Mouse (Mus musculus) lung, postnatal 0 days (tissue): ENCODE data around the gene Arhgdia. TPM values are rescaled to one million over a fixed set of nuclear protein-coding genes. Genes with fewer than 3 reads are reported as not detected.
A peak's percentile ranks its signal among the peaks of the same experiment; 100 is the strongest.

Experiments
- ATAC-seq: fragments of 200-750 bp; cut with Nextera tagmentation; 2 replicates; pipeline ENCODE4 v1.8.0; 2017; ENCODE audit warnings: moderate library complexity
- DNase-seq: peaks from one replicate; pipeline ENCODE4 v3.0.0-alpha.2; 2016; ENCODE audit warnings: low spot score
- H3K27ac ChIP-seq: fragments of 300-500 bp; sonication (generic); 2 replicates; pipeline ENCODE4 v1.5.1; 2014; ENCODE audit warnings: antibody characterized with exemption, mild to moderate bottlenecking, low read length, mixed read lengths
- H3K27me3 ChIP-seq: fragments of 300-500 bp; sonication (generic); replicated peaks from 2 replicates; pipeline ENCODE4 v1.6.1; 2014; ENCODE audit warnings: low read length, mixed read lengths; ENCODE audit not compliant: insufficient read depth
- H3K36me3 ChIP-seq: fragments of 300-500 bp; sonication (generic); 2 replicates; pipeline ENCODE4 v1.6.1; 2014; ENCODE audit warnings: low read length, mixed read lengths; ENCODE audit not compliant: insufficient read depth
- H3K4me1 ChIP-seq: fragments of 300-500 bp; sonication (generic); 2 replicates; pipeline ENCODE4 v1.6.1; 2014; ENCODE audit warnings: antibody characterized with exemption, low read depth, low read length, mixed read lengths; ENCODE audit not compliant: insufficient read depth
- H3K4me2 ChIP-seq: fragments of 300-500 bp; sonication (generic); replicated peaks from 2 replicates; pipeline ENCODE4 v1.6.1; 2014; ENCODE audit warnings: low read depth, mild to moderate bottlenecking, low read length, moderate library complexity, mixed read lengths
- H3K4me3 ChIP-seq: fragments of 300-500 bp; sonication (generic); 2 replicates; pipeline ENCODE4 v1.5.1; 2014; ENCODE audit warnings: low read depth, low read length
- H3K9ac ChIP-seq: fragments of 300-500 bp; sonication (generic); replicated peaks from 2 replicates; pipeline ENCODE4 v1.6.1; 2014; ENCODE audit warnings: low read depth, mild to moderate bottlenecking
- H3K9me3 ChIP-seq: fragments of 300-500 bp; sonication (generic); 2 replicates; pipeline ENCODE4 v1.6.1; 2016; ENCODE audit warnings: low read length, mixed read lengths
- CTCF ChIP-seq: IDR thresholded peaks from 2 replicates; pipeline ENCODE4 v1.5.1; 2016; ENCODE audit warnings: antibody characterized with exemption, mild to moderate bottlenecking
- EP300 ChIP-seq: IDR thresholded peaks from 2 replicates; pipeline ENCODE4 v1.6.1; 2016; ENCODE audit warnings: antibody characterized with exemption, mild to moderate bottlenecking, control low read depth
- WGBS: fragments of 180-500 bp; shearing (Covaris S2); extraction: QIAGEN DNeasy Blood & Tissue Kit; methylation state at CpG from one replicate; pipeline ENCODE4 v1.1.7; 2014; 5-methylcytosine and 5-hydroxymethylcytosine counted together
- polyA plus RNA-seq: library from polyadenylated mRNA; unstranded; fragments of >200 nt; fragmentation: Nextera tagmentation; extraction: Ambion mirVana; gene quantifications from 2 replicates; pipeline ENCODE4 v1.2.1, GENCODE M21; 2015

The Arhgdia gene
- polyA plus RNA-seq, 1 experiment from 2014 or later, result 512 TPM

DNA sequence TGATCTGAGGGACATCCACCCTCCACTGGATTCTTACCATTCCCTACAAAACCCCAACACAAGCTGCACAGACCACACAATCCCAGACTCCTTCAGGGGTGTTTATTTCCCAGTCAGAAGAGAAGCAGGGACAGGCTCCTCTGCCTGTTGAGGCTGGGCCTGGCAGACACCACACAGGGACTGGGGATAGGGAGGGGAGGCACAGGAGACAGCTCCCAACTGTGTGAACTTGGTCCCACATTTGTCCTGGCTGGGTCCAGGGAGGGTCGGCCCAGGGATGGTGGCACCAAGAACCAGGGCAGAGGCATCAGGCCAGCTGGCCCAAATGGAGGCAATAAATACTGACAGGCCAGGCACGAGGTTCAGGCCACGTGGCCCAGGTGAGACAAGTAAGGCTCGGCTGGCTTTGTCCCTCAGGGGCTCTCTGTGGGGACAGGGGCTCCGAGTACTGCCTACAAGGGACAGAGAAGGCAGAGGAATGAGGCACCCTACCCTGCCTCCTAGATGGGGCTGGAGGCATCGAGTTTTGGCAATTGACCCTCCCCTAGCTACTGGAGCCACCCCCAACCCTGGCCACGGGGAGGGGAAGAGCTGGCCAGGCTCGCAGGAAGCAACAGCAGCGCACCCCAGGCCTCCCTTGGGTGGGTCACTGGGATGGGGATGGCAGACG is 3.3 kb downstream of the Arhgdia start:
- Histone ChIP-seq H3K9ac (no peak overlapping the region), H3K27me3 (no peaks in the 10 kb centered on the region), H3K4me1 (peaks cover 15% of the 10 kb centered on the region), H3K9me3 (no peaks in the 10 kb centered on the region), H3K4me2 (no peak overlapping the region), H3K4me3 (no peak overlapping the region), H3K36me3 (peaks cover 17% of the 10 kb centered on the region; the same call in 1 of the 2 replicates), H3K27ac (no peak overlapping the region)
- WGBS, result 82% methylated on average over 10 of the region's 10 CpGs
- no peak for ATAC-seq
- no peak for TF ChIP-seq CTCF
- TF ChIP-seq EP300, result no peak
- DNase-seq, result no peak

DNA sequence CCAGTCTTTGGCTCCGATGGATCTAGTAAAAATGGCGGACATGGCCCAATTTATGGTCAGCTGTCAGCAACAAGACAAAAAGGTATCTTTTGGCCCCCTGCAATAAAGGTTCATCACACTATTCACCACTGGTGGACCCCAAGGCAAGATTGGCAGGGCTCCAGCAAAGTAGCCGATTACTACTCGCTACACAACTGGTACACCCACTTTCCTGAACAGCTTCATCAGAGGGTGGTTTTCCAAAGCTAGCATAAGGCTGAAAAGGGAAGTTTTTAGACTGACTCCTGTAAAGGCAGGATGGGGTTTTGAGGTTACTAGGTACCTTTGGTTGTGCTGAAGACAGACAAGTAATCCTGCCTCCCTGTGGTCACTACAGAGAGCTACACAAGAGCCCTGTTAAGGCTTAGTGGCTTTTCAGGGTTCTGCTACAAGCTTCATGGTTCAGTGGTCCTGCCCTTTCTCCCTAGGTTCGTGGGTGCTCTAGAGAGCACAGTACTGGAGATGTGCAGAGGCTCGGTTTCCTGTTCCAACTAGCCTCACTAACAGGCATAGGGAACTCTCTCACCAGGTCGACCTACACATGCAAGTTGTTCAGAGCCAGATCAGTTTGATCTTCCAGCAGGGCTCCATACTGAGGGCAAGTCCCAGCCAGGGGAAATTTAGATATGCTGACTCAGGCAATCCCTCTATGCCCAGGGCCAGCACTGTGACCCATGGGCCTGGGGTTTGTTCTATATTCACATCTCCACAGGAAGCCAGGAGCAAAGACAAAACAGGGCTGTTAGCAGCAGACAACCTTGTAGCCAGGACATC is 4.0 kb downstream of the Arhgdia start:
- DNase-seq, result peak; percentile 65
- H3K4me2 ChIP-seq, result no peak overlapping the region
- WGBS, result 80% methylated on average over 7 of the region's 7 CpGs
- H3K27ac ChIP-seq, result no peak overlapping the region
- H3K4me3 ChIP-seq, result no peak overlapping the region
- H3K4me1 ChIP-seq, result peaks cover 15% of the 10 kb centered on the region
- H3K27me3 ChIP-seq, result no peaks in the 10 kb centered on the region
- TF ChIP-seq EP300 (no peak), CTCF (peak; percentile 68)
- H3K36me3 ChIP-seq, result peaks cover 17% of the 10 kb centered on the region; the same call in 1 of the 2 replicates
- no peaks in the 10 kb centered on the region for H3K9me3 ChIP-seq
- H3K9ac ChIP-seq, result no peak overlapping the region
- ATAC-seq, result no peak

DNA sequence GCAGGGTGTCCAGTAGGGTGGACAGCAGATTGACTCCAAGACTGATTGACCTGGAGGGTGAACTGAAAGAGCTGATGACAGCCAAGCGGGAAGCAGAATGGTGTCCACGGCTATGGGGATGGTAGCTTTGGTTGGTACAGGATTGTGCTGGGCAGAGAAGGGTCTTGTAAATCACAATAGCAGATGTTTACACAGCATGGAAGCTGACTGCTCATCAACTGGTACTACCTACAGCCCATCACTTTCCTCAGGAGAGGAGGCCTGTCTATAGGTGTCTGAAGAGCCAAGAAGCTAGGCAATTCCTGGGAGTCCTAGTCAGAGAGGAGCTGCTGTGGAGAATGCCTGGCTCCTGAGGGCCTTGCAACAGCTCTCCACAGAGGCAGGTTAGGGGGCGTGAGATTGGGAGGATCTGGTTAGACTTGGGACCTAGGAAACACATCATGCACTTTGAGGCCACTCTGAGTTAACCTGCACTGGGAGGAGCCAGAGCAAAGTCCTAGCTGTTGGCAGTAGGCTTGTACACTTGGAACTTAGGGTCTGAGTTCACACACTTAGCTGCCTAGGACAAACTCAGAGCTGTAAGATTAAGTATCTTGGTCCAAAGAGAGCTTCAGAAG is 5.0 kb downstream of the Arhgdia start:
- ATAC-seq, result no peak
- no peak overlapping the region for H3K27ac ChIP-seq
- H3K9ac ChIP-seq, result no peak overlapping the region
- no peak for TF ChIP-seq CTCF
- TF ChIP-seq EP300, result no peak
- peaks cover 12% of the 10 kb centered on the region for H3K4me1 ChIP-seq
- H3K4me2 ChIP-seq, result no peak overlapping the region
- peaks cover 17% of the 10 kb centered on the region; the same call in 1 of the 2 replicates for H3K36me3 ChIP-seq
- DNase-seq, result no peak
- no peaks in the 10 kb centered on the region for H3K9me3 ChIP-seq
- no peak overlapping the region for H3K4me3 ChIP-seq
- no peaks in the 10 kb centered on the region for H3K27me3 ChIP-seq
- 78% methylated on average over 3 of the region's 3 CpGs for WGBS

DNA sequence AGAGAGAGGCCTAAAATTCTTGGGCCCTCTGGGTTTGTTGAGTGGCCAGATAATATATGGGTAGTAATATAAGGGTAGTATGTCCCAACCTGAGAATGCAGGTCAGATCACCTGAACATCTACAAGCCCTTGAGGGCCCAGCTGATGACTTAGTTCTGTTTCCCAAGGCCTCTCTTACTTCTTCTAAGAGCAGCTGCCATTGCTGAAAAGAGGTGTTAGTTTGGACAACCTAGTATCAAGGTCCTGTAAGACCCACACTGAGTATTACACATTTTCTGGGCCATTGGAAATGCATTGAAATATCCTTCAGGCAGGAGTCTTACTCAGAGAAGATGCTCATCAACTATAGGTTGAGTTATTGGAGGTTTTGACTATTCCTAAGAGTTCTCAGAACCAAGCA is 5.5 kb downstream of the Arhgdia start:
- H3K27me3 ChIP-seq, result no peaks in the 10 kb centered on the region
- no peak for DNase-seq
- H3K4me2 ChIP-seq, result no peak overlapping the region
- no peak overlapping the region for H3K4me3 ChIP-seq
- no peak overlapping the region for H3K27ac ChIP-seq
- peaks cover 14% of the 10 kb centered on the region for H3K4me1 ChIP-seq
- H3K9ac ChIP-seq, result no peak overlapping the region
- H3K36me3 ChIP-seq, result peaks cover 17% of the 10 kb centered on the region; the same call in 1 of the 2 replicates
- ATAC-seq, result no peak
- TF ChIP-seq CTCF (no peak), EP300 (no peak)
- H3K9me3 ChIP-seq, result no peaks in the 10 kb centered on the region

DNA sequence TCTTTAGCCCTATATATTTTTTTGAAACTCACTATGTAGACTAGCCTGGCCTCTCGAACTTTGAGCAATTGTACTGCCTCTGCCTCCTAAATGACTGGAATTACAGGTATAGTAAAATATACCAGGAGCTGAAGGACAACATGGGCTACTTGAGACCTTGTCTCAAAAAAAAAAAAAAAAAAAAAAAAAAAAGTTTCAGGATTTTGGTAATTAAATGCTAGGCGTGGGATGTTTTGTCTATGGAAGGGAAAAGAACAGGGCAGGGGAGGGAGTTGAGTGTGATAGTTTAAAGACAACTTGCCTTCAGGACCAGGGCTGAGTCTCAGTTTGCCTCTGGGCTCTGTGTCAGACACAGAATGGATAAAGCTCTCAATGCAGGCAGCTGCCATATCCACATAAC is 6.4 kb downstream of the Arhgdia start:
- TF ChIP-seq EP300 (no peak), CTCF (no peak)
- no peak overlapping the region for H3K9ac ChIP-seq
- no peaks in the 10 kb centered on the region for H3K9me3 ChIP-seq
- DNase-seq (no peak), ATAC-seq (no peak)
- no peak overlapping the region for H3K4me2 ChIP-seq
- peaks cover 11% of the 10 kb centered on the region for H3K4me1 ChIP-seq
- 74% methylated on average over 2 of the region's 2 CpGs for WGBS
- peaks cover 23% of the 10 kb centered on the region for H3K36me3 ChIP-seq
- H3K27ac ChIP-seq, result no peak overlapping the region
- H3K27me3 ChIP-seq, result no peaks in the 10 kb centered on the region
- H3K4me3 ChIP-seq, result no peak overlapping the region

DNA sequence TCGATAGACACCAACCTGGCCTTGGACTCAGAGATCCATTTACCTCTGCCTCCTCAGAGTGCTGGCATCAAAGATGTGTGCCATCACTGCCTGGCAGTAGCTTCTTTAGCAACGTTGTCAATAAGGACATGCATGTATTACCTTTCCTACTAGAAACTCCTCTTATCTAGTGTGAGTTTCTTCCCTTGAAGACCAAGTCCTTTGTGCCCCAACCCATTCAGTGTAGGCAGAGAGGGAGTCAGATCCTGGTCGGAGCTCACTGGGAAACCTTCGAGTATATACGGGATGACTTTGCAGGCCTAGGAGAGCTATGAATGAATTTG is 7.2 kb downstream of the Arhgdia start:
- Histone ChIP-seq H3K9ac (0 out of 2 replicates have a peak overlapping the region, but pooled peaks have one; percentile 23), H3K4me3 (no peak overlapping the region; the same call in 1 of the 2 replicates), H3K9me3 (no peaks in the 10 kb centered on the region), H3K27ac (no peak overlapping the region), H3K4me2 (no peak overlapping the region; the same call in 1 of the 2 replicates), H3K27me3 (no peaks in the 10 kb centered on the region), H3K4me1 (peaks cover 8% of the 10 kb centered on the region; the same call in 1 of the 2 replicates), H3K36me3 (peaks cover 22% of the 10 kb centered on the region)
- ATAC-seq (no peak), DNase-seq (no peak)
- 26% methylated on average over 5 of the region's 5 CpGs for WGBS
- TF ChIP-seq EP300 (no peak), CTCF (no peak)
